Mouse (Mus musculus) monocyte, adult 5-6 weeks (primary cell): ENCODE results near the gene Asic2. TPM values are rescaled to one million over a fixed set of nuclear protein-coding genes. Genes with fewer than 3 reads are reported as not detected.

Source experiments
- ATAC-seq: fragments of 153-309, 156-312 bp; replicated peaks from 2 replicates; pipeline ENCODE4 v1.8.0; 2017; ENCODE audit warnings: mild to moderate bottlenecking; ENCODE audit not compliant: low TSS enrichment, insufficient number of reproducible peaks, severe bottlenecking, poor library complexity, low FRiP score
- total RNA-seq: library from RNA; stranded (forward); fragments of 200-1000, 200-491, 200-594 nt; gene quantifications from 3 replicates; pipeline ENCODE4 v1.2.3, GENCODE M21; 2017

The Asic2 gene
- total RNA-seq, 1 experiment from 2014 or later, result not detected

DNA sequence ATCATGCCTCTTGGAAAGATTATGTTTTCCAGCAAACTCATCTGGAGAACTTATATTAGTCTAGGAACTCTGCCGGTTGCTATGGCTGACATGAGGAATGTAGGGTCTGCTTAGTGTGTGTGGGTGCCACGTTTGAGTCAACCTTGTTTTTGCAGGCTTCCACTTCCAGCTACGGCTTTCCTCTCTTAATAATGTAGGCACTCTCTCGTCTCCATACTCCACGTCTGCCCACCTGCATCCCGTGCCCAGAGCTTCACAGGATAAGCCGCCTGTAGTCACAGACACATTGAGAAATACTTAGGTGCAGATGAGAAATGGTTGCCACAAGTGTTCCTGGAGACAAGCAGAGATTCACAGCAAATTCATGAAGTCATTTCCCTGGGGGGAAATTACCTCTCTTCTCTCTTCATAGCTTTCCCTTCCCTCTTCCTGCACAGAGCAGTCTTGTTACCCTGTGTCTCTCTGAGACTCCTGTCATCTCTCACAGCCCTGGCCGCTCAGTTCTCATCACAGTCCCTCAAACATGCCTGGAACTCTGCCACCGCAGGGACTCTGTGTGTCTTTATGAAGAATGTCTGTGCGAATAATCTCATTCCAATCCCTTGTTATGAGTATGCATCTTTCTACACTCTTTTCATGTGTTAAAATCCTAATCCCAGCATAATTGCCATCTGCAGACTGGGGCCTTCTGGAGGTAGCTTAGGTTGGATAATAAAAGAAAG, 102.4 kb downstream of the Asic2 start:
- no peak for ATAC-seq

DNA sequence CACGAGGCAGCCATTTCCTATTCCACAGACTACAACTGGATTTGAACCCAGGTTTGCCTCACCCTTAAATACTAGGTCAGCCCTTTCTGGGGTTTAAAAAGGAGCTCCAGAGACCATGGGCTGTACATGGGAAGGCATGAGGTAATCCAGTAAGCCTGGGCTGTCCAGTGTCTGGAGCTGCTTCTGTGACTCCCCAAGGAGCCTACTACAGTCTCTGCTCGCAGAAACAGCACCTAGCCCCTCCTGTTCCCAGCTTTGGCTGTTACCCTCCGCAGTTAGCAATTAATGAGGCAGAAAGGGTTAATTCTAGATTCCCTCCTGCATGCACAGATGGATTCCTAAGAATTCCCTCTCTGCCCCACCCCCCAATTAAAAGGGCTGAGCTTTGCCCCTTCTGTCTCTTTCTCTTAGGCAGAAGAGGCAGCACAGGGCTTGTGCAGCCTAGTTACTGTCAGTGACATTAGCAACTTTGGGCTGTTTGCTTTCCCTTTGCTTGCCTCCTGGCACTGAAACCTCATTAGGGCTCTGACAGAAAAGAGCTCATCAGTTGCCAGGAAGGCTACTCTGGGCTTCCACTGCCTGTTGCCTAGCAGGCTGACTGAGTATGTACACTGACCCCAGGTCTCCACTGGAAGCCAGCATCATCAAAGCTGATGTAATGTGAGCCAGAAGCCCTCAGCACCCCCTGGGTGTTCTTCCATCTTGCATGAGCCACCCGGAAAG, 107.8 kb downstream of the Asic2 start, which contains the start of gene 5530401A14Rik:
TSS of gene 5530401A14Rik (plus strand) at position 424 of the 723 bp plus-strand sequence.
- ATAC-seq, result no peak

DNA sequence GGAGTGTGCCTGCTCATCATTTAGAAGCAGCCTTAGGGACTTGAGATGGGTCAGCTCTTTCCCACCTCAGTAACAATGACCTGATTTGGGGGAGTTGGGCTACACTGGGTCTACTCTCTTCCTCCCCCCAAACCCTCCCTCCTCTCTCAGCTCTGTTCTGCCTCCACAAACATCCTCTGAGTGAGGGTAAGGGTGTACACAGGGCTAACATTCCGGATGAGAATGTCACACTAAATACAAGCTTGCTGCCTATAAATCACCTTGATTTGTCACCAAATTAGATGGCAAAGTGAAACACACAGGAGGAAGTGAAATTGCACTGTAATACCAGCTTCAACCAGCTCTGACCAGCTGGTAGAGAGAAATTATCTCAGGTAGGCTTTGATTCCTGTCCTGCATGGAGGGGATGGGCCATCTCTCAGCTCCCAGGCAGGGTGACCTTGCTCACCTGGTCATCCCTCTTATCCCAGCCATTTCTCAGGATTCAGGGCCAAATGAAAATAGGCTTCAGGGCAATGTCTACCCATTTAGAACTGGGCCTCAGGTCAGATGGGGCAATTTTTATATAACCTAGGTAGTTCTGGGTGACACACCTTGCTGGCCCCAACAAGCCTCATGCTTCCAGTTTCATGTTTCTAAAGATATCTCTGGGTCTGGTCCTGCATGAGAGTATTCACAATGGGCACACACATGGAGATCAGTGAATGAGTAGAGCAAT, 120.3 kb downstream of the Asic2 start:
- no peak for ATAC-seq

DNA sequence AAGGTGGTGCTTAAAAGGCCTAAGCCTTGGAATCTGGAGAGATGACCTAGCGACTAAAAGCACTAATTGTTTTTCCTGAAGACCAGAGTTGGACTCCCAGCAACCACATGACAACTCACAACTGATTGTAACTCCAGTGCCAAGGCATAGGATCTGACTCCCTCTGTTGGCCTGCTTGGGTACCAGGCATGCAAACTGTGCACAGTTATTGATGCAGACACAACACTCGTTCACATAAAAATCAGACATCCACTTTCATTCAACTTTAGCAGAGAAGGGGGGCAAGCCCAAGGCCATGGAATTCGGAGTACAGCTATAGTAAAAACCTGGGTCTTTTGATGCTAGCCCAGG, 122.6 kb downstream of the Asic2 start:
- no peak for ATAC-seq

DNA sequence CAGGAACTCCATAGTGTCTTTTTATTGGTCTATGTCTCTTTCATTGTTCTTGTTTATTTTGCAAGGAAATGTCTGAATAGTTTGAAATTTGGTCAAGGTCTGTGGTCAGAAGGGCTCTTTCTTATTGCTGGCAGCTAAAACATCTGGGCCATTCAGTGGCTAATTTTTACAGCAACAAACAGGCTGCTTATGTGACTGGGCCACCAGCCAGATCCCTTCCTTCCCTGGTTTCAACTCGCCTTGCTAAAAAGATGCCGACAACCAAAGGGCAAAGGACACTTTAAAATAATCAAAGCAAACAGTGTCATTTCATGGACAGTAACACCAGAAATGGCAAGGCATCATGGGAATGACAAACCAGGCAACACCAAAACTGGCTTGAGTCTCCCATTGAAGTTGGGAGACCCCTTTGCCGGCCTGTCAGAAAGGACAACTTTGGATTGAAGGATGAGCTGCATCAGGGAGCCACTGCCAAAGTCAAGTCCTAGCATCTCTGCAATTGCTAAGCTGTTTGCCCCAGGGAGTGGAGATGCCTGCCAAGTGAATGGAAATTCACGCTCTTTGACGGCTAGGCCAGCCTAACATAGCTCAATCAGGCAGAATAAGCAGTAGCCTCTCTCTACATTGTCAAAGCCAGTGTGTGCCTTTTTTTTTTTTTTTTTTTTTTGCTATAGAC, 123.1 kb downstream of the Asic2 start:
- no peak for ATAC-seq

DNA sequence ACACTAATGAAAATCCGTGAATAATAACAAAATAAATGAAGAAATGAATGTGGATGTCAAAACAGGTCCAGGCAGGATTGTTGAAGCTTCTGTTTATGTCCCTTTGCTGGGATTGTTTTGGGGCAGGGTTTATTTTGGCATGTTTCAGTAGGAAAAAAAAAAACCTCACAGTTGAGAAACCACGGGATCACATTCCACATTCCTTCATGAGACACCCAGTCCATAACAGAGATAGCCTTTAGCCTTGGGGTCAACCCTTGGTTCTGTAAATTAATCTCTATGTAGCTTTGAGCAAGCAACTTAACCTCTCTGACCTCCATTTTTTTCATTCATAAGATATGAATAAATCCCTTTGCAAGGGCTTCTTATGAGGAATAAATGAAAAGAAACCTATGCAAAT, 127.3 kb downstream of the Asic2 start:
- no peak for ATAC-seq

DNA sequence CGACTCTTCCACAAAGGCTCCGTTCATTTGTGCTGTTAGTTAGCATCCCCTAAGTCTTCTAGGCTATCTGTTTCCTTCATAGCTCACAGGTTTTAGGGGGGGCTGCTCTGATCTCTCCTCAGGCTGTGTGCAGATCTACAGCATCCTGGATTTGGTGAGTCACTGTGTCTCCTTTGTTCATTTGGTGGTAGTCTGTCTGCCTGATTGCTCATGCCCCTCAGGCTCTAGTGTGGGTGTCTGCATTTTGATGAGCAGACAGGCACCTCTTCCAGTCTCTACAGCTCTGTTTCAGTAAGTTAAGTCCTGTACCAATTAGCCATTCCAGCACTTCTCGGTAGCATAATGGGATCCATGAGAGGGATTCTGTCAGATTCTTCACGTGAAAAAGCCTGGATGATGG, 129.8 kb downstream of the Asic2 start:
- ATAC-seq, result no peak

DNA sequence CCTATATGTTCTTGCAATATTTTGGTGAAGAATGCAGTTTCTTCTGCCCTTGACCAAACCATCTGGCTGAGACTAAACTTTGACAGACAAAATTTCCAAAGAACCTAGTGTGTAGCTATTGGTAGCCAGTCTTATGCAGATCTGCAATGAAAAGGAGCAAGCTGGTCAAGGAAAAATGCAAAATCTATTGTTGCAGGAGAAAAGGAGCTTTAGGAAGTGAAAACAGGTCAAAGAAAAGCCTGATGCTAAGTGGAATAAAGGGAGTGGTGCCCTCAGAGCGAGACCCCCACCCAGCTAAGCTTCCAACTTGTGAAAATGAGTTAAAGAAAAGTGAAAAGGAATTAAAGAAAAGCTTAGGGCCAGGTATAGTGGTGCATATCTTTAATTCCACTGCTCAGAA, 135.9 kb downstream of the Asic2 start:
- ATAC-seq, result no peak

DNA sequence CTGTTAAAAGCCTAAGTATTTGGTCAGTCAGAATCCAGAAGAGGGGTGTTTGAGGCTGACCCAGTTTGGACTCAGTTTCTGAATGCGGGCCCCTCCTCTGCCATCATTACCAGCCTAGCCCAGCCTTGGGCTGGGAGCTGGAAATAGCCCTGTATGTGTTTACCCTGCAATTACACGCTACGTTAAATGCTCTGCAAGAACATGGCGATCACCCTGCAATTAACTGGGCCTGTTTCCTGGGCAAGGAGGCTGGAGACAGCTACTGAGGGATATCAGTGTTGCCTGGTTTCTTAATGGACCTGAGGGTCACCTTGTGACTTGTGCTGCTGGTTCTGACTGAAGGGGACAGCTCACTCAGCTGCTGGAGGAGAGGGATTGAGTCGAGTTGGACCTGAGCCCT, 151.7 kb downstream of the Asic2 start:
- ATAC-seq, result no peak

DNA sequence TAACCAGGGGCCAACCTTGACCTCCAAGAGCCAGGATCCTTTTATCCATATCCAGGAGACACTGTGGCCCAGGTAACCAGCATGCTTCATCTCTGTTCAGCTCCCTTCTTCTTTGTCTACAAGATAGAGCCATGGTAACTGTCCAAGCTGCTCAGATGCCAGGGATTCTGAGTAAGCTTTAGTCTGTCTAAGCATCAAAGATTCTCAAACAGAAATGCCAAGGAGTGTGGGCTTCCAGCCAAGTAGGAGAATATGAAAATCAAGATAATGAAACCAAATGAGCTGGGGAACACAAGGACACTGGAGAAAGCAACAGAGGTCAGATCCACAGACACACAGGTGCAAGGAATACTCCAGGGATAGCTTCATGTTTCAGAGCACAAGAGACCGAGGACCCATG, 153.4 kb downstream of the Asic2 start:
- no peak for ATAC-seq

DNA sequence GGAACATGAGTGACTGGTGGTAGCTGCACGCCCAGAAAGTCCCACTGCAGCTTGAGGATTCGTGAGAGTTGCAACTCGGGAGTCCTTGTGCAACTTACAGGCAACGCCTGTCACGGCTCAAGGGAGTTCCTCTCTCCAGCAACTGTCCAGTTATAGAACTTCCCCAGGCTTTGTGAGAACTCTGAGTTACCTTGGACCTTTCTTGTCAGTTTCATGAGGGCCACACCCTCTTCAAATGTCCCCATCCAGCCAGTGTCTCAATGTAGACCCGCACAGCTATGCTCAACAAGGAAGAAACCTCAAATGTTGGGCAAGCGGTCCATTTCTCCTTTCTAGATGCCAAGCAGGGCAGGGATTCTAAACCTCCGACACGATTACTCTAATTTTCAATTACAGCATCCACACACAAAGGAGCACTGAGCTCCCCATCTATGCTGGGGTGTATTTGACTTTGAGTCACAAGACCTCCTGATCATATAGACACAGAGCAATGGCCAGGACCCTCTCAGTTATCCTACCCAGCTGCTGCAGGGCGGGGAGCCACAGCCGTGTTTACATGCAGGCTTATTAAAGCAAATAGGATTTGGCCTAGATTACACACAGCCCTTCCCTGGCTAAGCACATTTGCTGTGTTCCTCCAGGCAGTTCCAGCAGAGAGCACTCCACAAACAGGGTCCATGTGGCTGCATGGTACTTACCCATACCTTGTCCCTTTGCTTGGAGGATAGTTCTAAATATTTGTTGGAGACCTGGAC, 161.2 kb downstream of the Asic2 start:
- peak; percentile 91 for ATAC-seq

DNA sequence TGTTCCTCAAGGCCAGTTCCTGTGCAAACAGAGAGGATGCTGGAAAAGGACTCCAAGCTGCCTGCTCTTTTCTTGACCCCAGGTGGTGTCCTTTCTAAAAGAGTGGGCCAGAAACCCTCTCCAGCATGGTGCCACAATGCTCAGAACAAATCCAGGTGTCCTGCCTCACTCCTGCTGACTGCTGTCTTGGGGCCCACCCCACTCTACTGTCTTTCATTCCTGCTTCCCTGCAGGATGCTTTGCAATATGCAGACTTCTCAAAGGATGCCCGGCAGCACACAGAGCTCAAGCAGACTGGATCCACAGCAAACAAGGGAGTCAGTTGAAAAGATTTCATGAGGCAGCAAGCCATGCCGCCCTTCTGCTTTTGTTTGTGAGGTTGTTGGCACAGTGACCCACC, 164.7 kb downstream of the Asic2 start:
- no peak for ATAC-seq

DNA sequence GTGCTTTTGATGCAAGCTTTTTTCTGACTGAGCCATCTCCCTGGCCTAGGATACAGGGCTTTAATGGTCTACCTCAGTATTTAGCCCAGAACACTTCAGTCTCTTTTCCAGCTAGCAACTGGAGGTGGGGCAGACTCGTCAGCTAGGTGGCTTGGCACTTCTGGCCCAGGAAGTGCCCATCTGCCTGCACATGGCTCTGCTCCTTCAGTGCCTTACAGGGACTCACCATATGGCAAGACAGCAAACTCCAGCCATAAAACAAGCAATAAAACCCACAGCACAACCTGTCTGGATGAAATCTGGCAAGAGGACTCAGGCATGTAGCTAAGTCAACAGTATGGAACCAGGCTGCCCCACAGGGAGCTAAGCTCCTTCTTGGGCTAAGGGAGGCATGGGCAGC, 165.6 kb downstream of the Asic2 start:
- ATAC-seq, result no peak

DNA sequence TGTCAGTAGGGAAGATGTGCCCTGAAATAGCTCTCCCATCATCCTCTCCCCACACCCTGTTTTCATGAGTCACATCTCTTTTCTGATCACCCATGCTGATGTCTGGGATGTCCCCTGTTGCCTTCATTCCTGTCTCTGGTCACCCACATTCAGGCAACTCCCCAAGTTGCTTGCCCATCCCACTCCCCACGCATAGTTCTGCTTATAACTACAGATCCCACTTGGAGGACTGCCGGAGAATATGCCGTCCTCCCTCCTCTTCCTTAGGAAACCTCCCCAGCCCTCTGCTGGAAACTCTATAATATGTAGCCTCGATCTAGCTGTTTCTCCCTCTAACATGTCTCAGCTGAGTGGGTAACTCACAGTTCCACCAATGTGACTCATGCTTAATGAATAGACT, 167.4 kb downstream of the Asic2 start:
- no peak for ATAC-seq

DNA sequence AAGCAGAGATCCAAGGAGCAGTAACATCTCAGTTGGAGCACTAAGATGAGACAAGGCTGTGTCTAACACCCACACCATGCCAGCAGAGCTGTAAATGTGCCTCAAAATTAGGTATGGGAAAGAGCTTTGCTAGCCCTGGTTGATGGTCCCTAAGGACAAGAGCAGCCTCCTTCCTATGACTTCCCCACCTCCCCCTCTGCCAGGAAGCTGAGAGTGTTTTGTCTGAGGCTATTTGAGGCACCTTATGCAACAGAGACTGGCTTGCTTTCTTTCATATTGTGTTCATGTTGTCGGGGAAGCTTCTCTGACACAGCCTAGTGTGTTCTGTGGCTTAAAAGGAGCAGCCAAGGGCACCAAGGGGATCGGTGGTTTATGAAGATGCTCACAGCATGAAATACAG, 174.7 kb downstream of the Asic2 start:
- ATAC-seq, result no peak

DNA sequence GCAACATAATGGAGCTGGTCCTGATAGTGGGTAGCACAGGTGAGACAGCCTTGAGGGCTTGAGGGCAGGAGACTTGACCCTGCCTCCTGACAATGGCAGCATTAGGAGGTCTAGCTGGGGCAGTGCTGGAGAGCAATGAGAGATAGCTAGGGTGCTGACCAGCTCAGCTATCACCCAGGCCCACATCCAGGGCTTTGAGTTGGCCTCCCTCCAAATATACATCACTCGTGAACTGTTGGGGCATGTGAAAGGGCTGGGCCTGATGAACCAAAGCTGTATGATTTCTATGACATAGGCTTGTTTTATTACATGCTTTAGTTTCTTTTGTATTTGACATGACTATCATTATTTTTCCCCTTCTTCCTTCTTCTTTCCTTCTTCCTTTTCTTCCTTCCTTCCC, 176.7 kb downstream of the Asic2 start:
- ATAC-seq, result no peak

DNA sequence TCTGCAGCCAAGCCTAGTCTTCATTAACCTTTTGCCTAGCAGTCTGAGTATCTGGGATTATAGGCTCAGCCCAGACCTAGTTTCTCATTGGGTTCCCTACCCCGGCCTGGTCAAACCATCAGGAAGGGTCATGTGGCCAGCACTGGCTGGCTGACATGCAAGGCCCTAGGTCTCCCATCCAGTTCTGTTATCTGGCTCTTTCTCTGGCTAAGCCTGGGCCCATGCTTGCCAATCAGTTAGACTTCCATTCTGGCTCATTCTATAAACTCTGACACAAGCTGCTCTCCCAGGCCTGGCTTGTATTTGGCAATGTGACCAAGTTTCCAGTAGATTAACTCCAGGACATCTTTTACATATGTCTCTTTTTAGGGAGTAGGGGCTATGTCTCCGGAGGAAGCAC, 187.7 kb downstream of the Asic2 start:
- no peak for ATAC-seq

DNA sequence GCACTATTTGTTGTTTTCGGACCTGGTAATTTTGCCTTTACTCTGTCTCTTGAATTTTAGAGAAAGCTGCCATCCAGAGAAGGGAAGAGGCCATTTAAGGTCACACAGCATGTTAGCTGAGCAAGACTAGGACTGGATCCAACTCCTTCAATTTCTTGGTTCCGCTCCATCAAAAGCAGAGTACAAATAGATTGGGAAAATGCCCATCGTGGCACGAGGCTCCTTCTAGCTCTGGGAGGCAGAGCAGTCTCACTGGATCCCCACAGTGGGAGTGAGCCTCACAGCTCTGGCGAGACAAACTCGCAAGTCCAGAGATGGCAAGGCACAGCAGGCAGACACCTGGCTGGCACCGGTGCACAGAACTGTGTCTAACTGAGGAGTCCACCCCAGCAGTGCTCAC, 188.4 kb downstream of the Asic2 start:
- ATAC-seq, result no peak
